ENCODE assay signal across 10 mouse cellular contexts in genomic region chr1:120468891-120469290, GRCm38 (mm10). TPM values are rescaled to one million over a fixed set of nuclear protein-coding genes. Genes with fewer than 3 reads are reported as not detected.
DNase-seq lines count a peak whose midpoint lies in the region; ATAC-seq and TF ChIP-seq lines count a peak whose summit lies in the region.
"Had no signal": no experiment of that assay in that cellular context is flagged by ENCODE, and none has a peak within 500 bp of the region (broad histone marks: within the 10 kb centered on the region; RNA-seq: fewer than 3 reads in every experiment).

No protein-coding gene starts in this region.

- TF ChIP-seq POLR2A in spleen, adult 2 months (IDR thresholded peaks at IDR 0.05; ENCODE audit: low read depth, low read length): no peak
- TF ChIP-seq POLR2A in lung, adult 2 months (IDR thresholded peaks at IDR 0.05; ENCODE audit: borderline replicate concordance, extremely low read depth, low read depth, low read length): no peak

- H3K9me3 ChIP-seq in kidney, postnatal 0 days (replicated peaks; ENCODE audit: low read length): no peaks in the 10 kb centered on the region

- H3K9ac ChIP-seq in kidney, postnatal 0 days (ENCODE audit: low read depth, low read length): no peak overlapping the region

- DNase-seq in spleen, adult 2 months (ENCODE audit: low read depth in 1 of 2, low spot score in 2 of 2): peak in 1 of 2 experiments; percentile 12
- DNase-seq in spleen, adult 12 weeks (ENCODE audit: low spot score): no peak
- DNase-seq in adrenal gland, postnatal 36 days: peak; percentile 69 to 80
- peak; percentile 13 to 20 for DNase-seq in frontal cortex, postnatal 25 days (ENCODE audit: low spot score in 2 of 2)
- peak; percentile 65 for DNase-seq in kidney, postnatal 0 days (ENCODE audit: low spot score)
- peak; percentile 23 for DNase-seq in lung, adult 2 months
- DNase-seq in right cerebral cortex, adult 2 months (ENCODE audit: low spot score in 2 of 2): peak; percentile 5 to 9
- DNase-seq in MN1 (ENCODE audit: low spot score): no peak

- TF ChIP-seq CTCF in spleen, adult 2 months (IDR thresholded peaks at IDR 0.05; ENCODE audit: extremely low read depth, insufficient read depth, insufficient read length, insufficient replicate concordance): peak; percentile 43; the same call in 1 of the 2 replicates
- TF ChIP-seq CTCF in kidney, postnatal 0 days (IDR thresholded peaks at IDR 0.05; ENCODE audit: low read depth): peak; percentile 74
- no peak for TF ChIP-seq CTCF in lung, adult 2 months (IDR thresholded peaks at IDR 0.05; ENCODE audit: insufficient read depth, low read length)

- no peak overlapping the region for H3K27ac ChIP-seq in spleen, adult 2 months (ENCODE audit: insufficient read depth, low read length)
- no peak overlapping the region for H3K27ac ChIP-seq in kidney, postnatal 0 days

- no peaks in the 10 kb centered on the region for H3K4me1 ChIP-seq in spleen, adult 2 months (ENCODE audit: control insufficient read depth, insufficient read depth, insufficient read length)
- no peaks in the 10 kb centered on the region for H3K4me1 ChIP-seq in kidney, postnatal 0 days (replicated peaks; ENCODE audit: insufficient read depth, low read length)
- no peaks in the 10 kb centered on the region for H3K4me1 ChIP-seq in lung, adult 2 months (ENCODE audit: control insufficient read depth, insufficient read depth, low read length)

- ATAC-seq in kidney, postnatal 0 days (replicated peaks; ENCODE audit: low FRiP score, low read depth): peak; percentile 59; the same call in 1 of the 2 replicates

- H3K36me3 ChIP-seq in spleen, adult 2 months (ENCODE audit: control insufficient read depth, insufficient read depth, low read length): no peaks in the 10 kb centered on the region
- no peaks in the 10 kb centered on the region for H3K36me3 ChIP-seq in kidney, postnatal 0 days (ENCODE audit: insufficient read depth, low read length)

- no peak overlapping the region for H3K4me3 ChIP-seq in spleen, adult 2 months (ENCODE audit: extremely low read depth, insufficient read depth, insufficient read length)
- H3K4me3 ChIP-seq in kidney, postnatal 0 days (replicated peaks; ENCODE audit: low read depth, low read length): no peak overlapping the region
- H3K4me3 ChIP-seq in lung, adult 2 months (replicated peaks; ENCODE audit: extremely low read depth, low read depth, low read length): no peak overlapping the region

- 21% methylated on average over 15 of the region's 15 CpGs for WGBS in spleen, adult 2 months
- WGBS in kidney, postnatal 0 days: 11% methylated on average over 15 of the region's 15 CpGs
- whole genome bisulfite sequencing in lung, adult 2 months: 8% methylated on average over 15 of the region's 15 CpGs

- no peak overlapping the region for H3K4me2 ChIP-seq in kidney, postnatal 0 days (ENCODE audit: low read length)

- no peaks in the 10 kb centered on the region for H3K27me3 ChIP-seq in spleen, adult 2 months (ENCODE audit: control insufficient read depth, insufficient read depth, low read length)
- no peaks in the 10 kb centered on the region for H3K27me3 ChIP-seq in kidney, postnatal 0 days (ENCODE audit: insufficient read depth, low read length)

RNA-seq across cellular contexts. Expression of gene Marco, which starts 35.9 kb away (rescaled TPM):
- polyA plus RNA-seq in spleen, adult 2 months (2012; rRNA removed): 15.1 and 35.3 TPM in 2 replicates
- total RNA-seq in adrenal gland, postnatal 36 days (2021): under 1 TPM in 1 of 2 experiments, not detected in 1; 0.26 TPM
- polyA plus RNA-seq in kidney, postnatal 0 days (2015; fragmentation: Nextera tagmentation; extraction: Ambion mirVana): 0.09 TPM in 1 of 2 replicates, not detected in the other
- polyA plus RNA-seq in lung, adult 2 months (2012; rRNA removed): 5.3 and 7.8 TPM in 2 replicates
- total RNA-seq: neutrophil, adult 5-6 weeks had no signal
- polyA plus RNA-seq: frontal cortex, adult 2 months had no signal

Comparison
In these comparisons a context has a peak if more than half of its experiments do, and no peak if none do; other contexts are left out.
1. DNase-seq: peak in adrenal gland, postnatal 36 days (2 of 2), frontal cortex, postnatal 25 days (2 of 2), kidney, postnatal 0 days (single experiment), lung, adult 2 months (single experiment) and right cerebral cortex, adult 2 months (2 of 2); none in spleen, adult 12 weeks (single experiment) and MN1 (single experiment).